Mouse (Mus musculus) retina, embryonic 14.5 days (tissue): ENCODE measurements at regions not wholly inside any gene's neighbourhood (a gene's known extent, or its start where the extent isn't known, plus 50 kb on each side); places are given as distances from the start of the nearest gene placed in this dataset.
"Not testable (repeated sequence)": the region's sequence is repeated elsewhere in the genome, so short reads cannot be mapped to it uniquely, and the experiment has no call there.

Source experiments
- DNase-seq: peaks from one replicate; pipeline ENCODE4 v3.0.0-alpha.2; 2015; ENCODE audit warnings: low spot score

GRCm38 (mm10) chr13:45130516-45131249 lies 52.2 kb downstream of the Gm9817 start:
- no peak for DNase-seq

GRCm38 (mm10) chr13:45140616-45141015 lies 62.1 kb downstream of the Gm9817 start:
- no peak for DNase-seq

- no peak for DNase-seq
Observed at GRCm38 (mm10) chr13:45145129-45145528, 66.6 kb downstream of the Gm9817 start.

GRCm38 (mm10) chr13:45156223-45156622 lies 77.7 kb downstream of the Gm9817 start:
- no peak for DNase-seq

GRCm38 (mm10) chr13:45156982-45157381 lies 78.5 kb downstream of the Gm9817 start:
- DNase-seq, result no peak

- DNase-seq, result no peak
Observed at GRCm38 (mm10) chr13:45160281-45160680, 81.8 kb downstream of the Gm9817 start.

GRCm38 (mm10) chr13:45164001-45164778 lies 85.7 kb downstream of the Gm9817 start:
- DNase-seq, result peak; percentile 7

- peak; percentile 14 for DNase-seq
Observed at GRCm38 (mm10) chr13:45165159-45165558, 86.7 kb downstream of the Gm9817 start.

- no peak for DNase-seq
Observed at GRCm38 (mm10) chr13:45169716-45170115, 91.2 kb downstream of the Gm9817 start.

GRCm38 (mm10) chr13:45173139-45173538 lies 94.6 kb downstream of the Gm9817 start:
- DNase-seq, result no peak

- not testable (repeated sequence) for DNase-seq
Observed at GRCm38 (mm10) chr13:45175711-45176205, 97.3 kb downstream of the Gm9817 start.

GRCm38 (mm10) chr13:45181529-45182230 lies 103.2 kb downstream of the Gm9817 start:
- no peak for DNase-seq

GRCm38 (mm10) chr13:45189389-45189788 lies 110.9 kb downstream of the Gm9817 start:
- peak; percentile 47 for DNase-seq

GRCm38 (mm10) chr13:45190151-45190550 lies 111.7 kb downstream of the Gm9817 start:
- no peak for DNase-seq

- DNase-seq, result no peak
Observed at GRCm38 (mm10) chr13:45192079-45192478, 113.6 kb downstream of the Gm9817 start.

- DNase-seq, result no peak
Observed at GRCm38 (mm10) chr13:45195562-45195961, 117.1 kb downstream of the Gm9817 start.

- no peak for DNase-seq
Observed at GRCm38 (mm10) chr13:45196363-45196762, 117.9 kb downstream of the Gm9817 start.

- DNase-seq, result no peak
Observed at GRCm38 (mm10) chr13:45200511-45201120, 122.1 kb downstream of the Gm9817 start.

- DNase-seq, result no peak
Observed at GRCm38 (mm10) chr13:45204856-45205255, 126.4 kb downstream of the Gm9817 start.

- no peak for DNase-seq
Observed at GRCm38 (mm10) chr13:45208540-45209197, 130.2 kb downstream of the Gm9817 start.

- DNase-seq, result no peak
Observed at GRCm38 (mm10) chr13:45211241-45211640, 132.7 kb downstream of the Gm9817 start.
